Mouse (Mus musculus): ENCODE data around the gene C2cd4a.

Gene C2cd4a

GRCm38 (mm10) chr9:67787671-67788070, 44.5 kb downstream of the C2cd4a start:
- no peak for DNase-seq (ENCODE audit: low read depth)

- DNase-seq (ENCODE audit: low read depth) = no peak
Observed at GRCm38 (mm10) chr9:67786311-67786710, 45.8 kb downstream of the C2cd4a start.

DNA sequence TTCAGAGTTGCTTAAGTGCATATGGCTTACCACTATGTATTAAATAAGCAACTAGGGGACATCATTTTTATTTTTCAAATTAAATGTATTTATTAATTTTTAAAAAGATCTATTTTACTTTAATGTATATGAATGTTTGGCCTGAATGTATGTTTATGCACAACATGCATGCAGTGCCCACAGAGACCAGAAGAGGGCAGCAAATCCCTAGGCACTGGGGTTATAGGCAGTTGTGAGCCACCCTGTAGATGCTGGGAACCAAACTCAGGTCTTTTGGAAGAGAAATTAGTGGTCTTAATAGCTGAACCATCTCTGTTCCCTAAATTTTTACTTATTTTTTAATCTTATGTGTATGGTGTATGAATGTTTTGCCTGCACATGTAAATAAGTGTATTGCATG, 48.2 kb downstream of the C2cd4a start:
- DNase-seq (ENCODE audit: low read depth) = no peak

DNA sequence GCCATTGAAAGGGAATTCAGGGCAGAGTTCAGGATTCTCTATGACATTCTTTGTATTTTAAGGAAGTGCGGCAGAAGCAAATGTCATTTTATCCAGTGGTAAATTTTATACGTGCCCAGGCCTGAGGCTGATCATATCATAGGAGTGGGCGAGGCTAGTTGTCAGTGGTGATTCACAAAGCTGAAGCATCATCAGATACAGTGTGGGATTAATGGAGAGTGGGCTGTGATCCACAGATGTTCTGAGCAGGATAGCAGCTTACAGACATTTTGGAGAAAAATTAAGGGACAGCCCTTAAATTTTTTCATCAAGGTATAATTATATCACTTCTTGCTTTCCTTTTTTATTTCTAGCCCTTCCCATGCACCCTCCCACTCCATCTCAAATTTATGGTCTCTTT, 48.7 kb downstream of the C2cd4a start:
- no peak for DNase-seq (ENCODE audit: low read depth)

GRCm38 (mm10) chr9:67782786-67783185, 49.3 kb downstream of the C2cd4a start:
- DNase-seq (ENCODE audit: low read depth) = no peak
